14 mouse cellular contexts compared by ENCODE assay signal in the genomic region with DNA sequence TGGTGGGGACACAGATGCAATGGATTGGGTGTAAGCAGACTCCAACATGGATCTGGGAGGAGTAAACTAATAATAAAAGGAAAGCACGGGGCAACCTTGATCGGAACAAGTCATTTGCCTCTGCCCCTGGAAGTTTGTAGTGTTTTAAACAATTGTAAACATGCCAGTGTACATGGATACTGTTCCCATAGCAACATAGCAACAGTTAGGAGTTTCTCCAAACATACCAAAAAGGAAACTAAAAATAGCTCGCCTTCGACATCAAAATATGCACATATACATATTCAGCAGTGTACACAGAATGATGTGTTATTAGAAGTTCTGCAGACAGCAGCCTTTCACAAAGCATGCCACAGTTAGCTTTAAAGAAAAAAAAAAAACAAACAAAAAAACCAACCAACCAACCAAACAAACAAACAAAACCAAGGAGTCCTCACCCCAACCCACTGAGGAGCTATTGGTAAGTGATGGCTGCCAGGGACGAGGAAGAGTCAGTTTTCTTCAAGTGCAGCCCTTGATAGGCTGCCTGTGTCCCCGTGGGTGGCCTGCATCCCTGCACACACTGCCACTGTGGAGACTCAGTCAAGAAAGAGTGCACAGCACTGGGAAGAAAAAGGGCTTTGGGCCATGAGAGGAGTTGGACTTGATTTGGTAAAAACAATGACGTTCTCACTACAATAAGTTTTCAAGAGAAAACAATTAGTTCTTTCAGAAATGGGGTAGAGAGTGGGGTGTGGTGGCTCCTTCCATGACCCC. TPM values are rescaled to one million over a fixed set of nuclear protein-coding genes. Genes with fewer than 3 reads are reported as not detected.
A peak's percentile ranks its signal among the peaks of the same experiment; 100 is the strongest.
DNase-seq lines count a peak whose midpoint lies in the region; ATAC-seq and TF ChIP-seq lines count a peak whose summit lies in the region.
"Had no signal": no experiment of that assay in that cellular context is flagged by ENCODE, and none has a peak within 500 bp of the region (broad histone marks: within the 10 kb centered on the region; RNA-seq: fewer than 3 reads in every experiment).

No protein-coding gene starts in this region.

- no peaks in the 10 kb centered on the region for H3K9me3 ChIP-seq in midbrain, embryonic 16.5 days (replicated peaks; ENCODE audit: control insufficient read depth, low read length, poor library complexity, severe bottlenecking)
- no peaks in the 10 kb centered on the region for H3K9me3 ChIP-seq in midbrain, embryonic 11.5 days (ENCODE audit: control insufficient read depth, low read length)

- WGBS in heart, adult 2 months: 22% methylated on average over 7 of the region's 7 CpGs
- 36% methylated on average over 7 of the region's 7 CpGs for WGBS in midbrain, embryonic 16.5 days
- 56% methylated on average over 7 of the region's 7 CpGs for whole genome bisulfite sequencing in midbrain, embryonic 11.5 days
- 32% methylated on average over 7 of the region's 7 CpGs for whole genome bisulfite sequencing in small intestine, adult 2 months

- peaks cover 2% of the 10 kb centered on the region; the same call in 1 of the 2 replicates for H3K36me3 ChIP-seq in heart, adult 2 months (ENCODE audit: control insufficient read depth, insufficient read depth, low read length)
- H3K36me3 ChIP-seq in midbrain, embryonic 16.5 days (ENCODE audit: control insufficient read depth, insufficient read depth, low read length): no peaks in the 10 kb centered on the region
- no peaks in the 10 kb centered on the region for H3K36me3 ChIP-seq in midbrain, embryonic 11.5 days (ENCODE audit: control insufficient read depth, insufficient read depth, low read length)
- H3K36me3 ChIP-seq in small intestine, adult 2 months (ENCODE audit: control insufficient read depth, insufficient read depth, low read length): no peaks in the 10 kb centered on the region

- no peak overlapping the region for H3K9ac ChIP-seq in heart, adult 2 months (ENCODE audit: low read depth, low read length)
- no peak overlapping the region for H3K9ac ChIP-seq in midbrain, embryonic 16.5 days (ENCODE audit: low read depth, low read length)
- no peak overlapping the region for H3K9ac ChIP-seq in midbrain, embryonic 11.5 days (ENCODE audit: low read length)

- H3K4me3 ChIP-seq in heart, adult 2 months: no peak overlapping the region; the same call in 1 of the 2 replicates
- H3K4me3 ChIP-seq in midbrain, embryonic 16.5 days (ENCODE audit: low read depth, low read length): no peak overlapping the region
- H3K4me3 ChIP-seq in midbrain, embryonic 11.5 days (ENCODE audit: low read depth, low read length): no peak overlapping the region
- no peak overlapping the region for H3K4me3 ChIP-seq in small intestine, adult 2 months (ENCODE audit: low read depth, low read length)

- H3K4me2 ChIP-seq in midbrain, embryonic 16.5 days (ENCODE audit: low read length): no peak overlapping the region; the same call in 1 of the 2 replicates
- H3K4me2 ChIP-seq in midbrain, embryonic 11.5 days: no peak overlapping the region

- intact Hi-C loops in heart, adult 2 months (cut with DNase I): no loop called here
- intact Hi-C loops in heart, postnatal 36 days (cut with DNase I): no loop called here
- intact Hi-C loops in heart, postnatal 10 days (cut with DNase I): no loop called here

- H3K27ac ChIP-seq in heart, adult 2 months: peak overlapping the region; percentile 40; the same call in 1 of the 2 replicates
- H3K27ac ChIP-seq in midbrain, embryonic 16.5 days (ENCODE audit: low read length): no peak overlapping the region; the same call in 1 of the 2 replicates
- H3K27ac ChIP-seq in midbrain, embryonic 11.5 days (ENCODE audit: low read depth, low read length): no peak overlapping the region
- H3K27ac ChIP-seq in small intestine, adult 2 months (ENCODE audit: insufficient read depth, low read depth, low read length): peak overlapping the region; percentile 38

- no peaks in the 10 kb centered on the region for H3K79me2 ChIP-seq in heart, adult 2 months (replicated peaks; ENCODE audit: control insufficient read depth, insufficient read depth, low read length)

- no peak for DNase-seq in heart, adult 2 months
- DNase-seq in heart, postnatal 36 days: no peak
- DNase-seq in midbrain, embryonic 11.5 days (ENCODE audit: low spot score, missing footprints): no peak
- peak; percentile 35 to 45 for DNase-seq in heart, postnatal 10 days
- DNase-seq in thymus, postnatal 14 days: no peak
- DNase-seq in adrenal gland, postnatal 36 days: no peak
- DNase-seq: cerebellum, adult 18-20 months; embryo, embryonic 11 days; layer of hippocampus, adult 9-11 months; spleen, adult 18-20 months; thymus, adult 18-20 months had no signal

- no peak for TF ChIP-seq EP300 in heart, adult 2 months (IDR thresholded peaks at IDR 0.05; ENCODE audit: insufficient read depth, low read depth, low read length)

- peak; percentile 54; the same call in 1 of the 2 replicates for ATAC-seq in midbrain, embryonic 16.5 days
- no peak for ATAC-seq in midbrain, embryonic 11.5 days (ENCODE audit: low FRiP score)
- ATAC-seq: intestine, postnatal 0 days had no signal

- TF ChIP-seq POLR2A in heart, adult 2 months (IDR thresholded peaks at IDR 0.05; ENCODE audit: insufficient read depth, low read depth, low read length): no peak
- no peak for TF ChIP-seq POLR2A in small intestine, adult 2 months (IDR thresholded peaks at IDR 0.05; ENCODE audit: low read depth, low read length)

- no peak for TF ChIP-seq CTCF in heart, adult 2 months (IDR thresholded peaks at IDR 0.05)
- TF ChIP-seq CTCF in small intestine, adult 2 months (IDR thresholded peaks at IDR 0.05; ENCODE audit: extremely low read depth, insufficient read length, insufficient replicate concordance, low read depth, low read length): no peak

- H3K4me1 ChIP-seq in heart, adult 2 months (ENCODE audit: control insufficient read depth, insufficient read depth, low read length): peaks cover 4% of the 10 kb centered on the region
- H3K4me1 ChIP-seq in midbrain, embryonic 16.5 days (ENCODE audit: control insufficient read depth, insufficient read depth, low read length): peaks cover 7% of the 10 kb centered on the region
- no peaks in the 10 kb centered on the region for H3K4me1 ChIP-seq in midbrain, embryonic 11.5 days (ENCODE audit: control insufficient read depth, insufficient read depth, low read length)
- peaks cover 12% of the 10 kb centered on the region for H3K4me1 ChIP-seq in small intestine, adult 2 months (ENCODE audit: control insufficient read depth, insufficient read depth, insufficient read length, low read length)

- no peaks in the 10 kb centered on the region for H3K27me3 ChIP-seq in heart, adult 2 months (ENCODE audit: control insufficient read depth, insufficient read depth, low read length)
- H3K27me3 ChIP-seq in midbrain, embryonic 16.5 days (ENCODE audit: control insufficient read depth, insufficient read depth, low read depth, low read length): no peaks in the 10 kb centered on the region
- H3K27me3 ChIP-seq in midbrain, embryonic 11.5 days (ENCODE audit: control insufficient read depth, insufficient read depth, low read length): no peaks in the 10 kb centered on the region
- H3K27me3 ChIP-seq in small intestine, adult 2 months (ENCODE audit: control insufficient read depth, insufficient read depth, low read length): no peaks in the 10 kb centered on the region

RNA-seq across cellular contexts. Expression of a gene that starts 54.8 kb away (rescaled TPM):
- 10 to 100 TPM; 13.6 to 13.7 TPM for total RNA-seq in heart, adult 2 months (2021)
- 6.2 and 9.9 TPM in 2 replicates for polyA plus RNA-seq in heart, adult 2 months (2012; rRNA removed)
- total RNA-seq in heart, postnatal 36 days (2021): 10 to 100 TPM; 13.8 to 14.7 TPM
- 57.6 and 65.6 TPM in 2 replicates for polyA plus RNA-seq in midbrain, embryonic 16.5 days (2015; fragmentation: Nextera tagmentation; extraction: Ambion mirVana)
- 108 and 113 TPM in 2 replicates for polyA plus RNA-seq in midbrain, embryonic 11.5 days (2014; fragmentation: Nextera tagmentation; extraction: Ambion mirVana)
- 10 to 100 TPM; 21.0 to 23.3 TPM for total RNA-seq in heart, postnatal 10 days (2021)
- polyA plus RNA-seq in small intestine, adult 2 months (2012; rRNA removed): 35.2 and 113 TPM in 2 replicates
- total RNA-seq in adrenal gland, postnatal 36 days (2021): 10 to 100 TPM; 16.4 to 19.8 TPM

Comparison
In these comparisons a context has a peak if more than half of its experiments do, and no peak if none do; other contexts are left out.
1. DNase-seq: peak in heart, postnatal 10 days (2 of 2); none in heart, adult 2 months (0 of 2), heart, postnatal 36 days (0 of 2), midbrain, embryonic 11.5 days (single experiment), thymus, postnatal 14 days (single experiment) and adrenal gland, postnatal 36 days (0 of 2).
2. H3K27ac ChIP-seq: peak in heart, adult 2 months (single experiment) and small intestine, adult 2 months (single experiment); none in midbrain, embryonic 16.5 days (single experiment) and midbrain, embryonic 11.5 days (single experiment).